Mouse (Mus musculus): ENCODE measurements around the gene Nrsn2.
"Not testable (repeated sequence)": the region's sequence is repeated elsewhere in the genome, so short reads cannot be mapped to it uniquely, and the experiment has no call there.

- peak; percentile 57 for TF ChIP-seq CTCF (IDR thresholded peaks at IDR 0.05; ENCODE audit: low read depth)
- TF ChIP-seq EP300 (IDR thresholded peaks at IDR 0.05; ENCODE audit: low read depth): not testable (repeated sequence)
Measured at GRCm38 (mm10) chr2:152358977-152359376, 17.5 kb downstream of the Nrsn2 start.

Measured in liver, postnatal 0 days (tissue).